Mouse (Mus musculus): ENCODE results near the gene Babam2. TPM values are rescaled to one million over a fixed set of nuclear protein-coding genes. Genes with fewer than 3 reads are reported as not detected.

Gene Babam2
- polyA plus RNA-seq, 1 experiment from 2014 or later = 46.2 TPM

GRCm38 (mm10) chr5:31727456-31727855 lies 30.0 kb downstream of the Babam2 start:
- WGBS = 54% methylated on average over 5 of the region's 5 CpGs
- Histone ChIP-seq H3K4me1 (replicated peaks; ENCODE audit: control insufficient read depth, insufficient read depth, low read length) (no peaks in the 10 kb centered on the region), H3K27me3 (replicated peaks; ENCODE audit: control insufficient read depth, insufficient read depth, low read length) (no peaks in the 10 kb centered on the region), H3K4me3 (ENCODE audit: low read depth, low read length) (no peak overlapping the region), H3K9ac (ENCODE audit: low read depth, low read length) (no peak overlapping the region), H3K27ac (ENCODE audit: low read depth, low read length) (no peak overlapping the region), H3K36me3 (ENCODE audit: control insufficient read depth, insufficient read depth, low read length) (no peaks in the 10 kb centered on the region), H3K9me3 (ENCODE audit: control insufficient read depth, low read length) (no peaks in the 10 kb centered on the region), H3K4me2 (no peak overlapping the region)
- DNase-seq (ENCODE audit: low spot score) (no peak), ATAC-seq (replicated peaks; ENCODE audit: low FRiP score) (no peak)

- H3K4me1 ChIP-seq (replicated peaks; ENCODE audit: control insufficient read depth, insufficient read depth, low read length) = 0 out of 2 replicates have a peak, but pooled peaks cover 2% of the 10 kb centered on the region
- no peak overlapping the region for H3K4me2 ChIP-seq
- H3K27ac ChIP-seq (ENCODE audit: low read depth, low read length) = no peak overlapping the region
- no peaks in the 10 kb centered on the region for H3K9me3 ChIP-seq (ENCODE audit: control insufficient read depth, low read length)
- no peak overlapping the region for H3K9ac ChIP-seq (ENCODE audit: low read depth, low read length)
- H3K36me3 ChIP-seq (ENCODE audit: control insufficient read depth, insufficient read depth, low read length) = no peaks in the 10 kb centered on the region
- WGBS = 24% methylated on average over 3 of the region's 3 CpGs
- DNase-seq (ENCODE audit: low spot score) (no peak), ATAC-seq (replicated peaks; ENCODE audit: low FRiP score) (no peak)
- H3K4me3 ChIP-seq (ENCODE audit: low read depth, low read length) = no peak overlapping the region
- no peaks in the 10 kb centered on the region for H3K27me3 ChIP-seq (replicated peaks; ENCODE audit: control insufficient read depth, insufficient read depth, low read length)
These were observed 35.3 kb downstream of the Babam2 start for GRCm38 (mm10) chr5:31732644-31733338.

DNA sequence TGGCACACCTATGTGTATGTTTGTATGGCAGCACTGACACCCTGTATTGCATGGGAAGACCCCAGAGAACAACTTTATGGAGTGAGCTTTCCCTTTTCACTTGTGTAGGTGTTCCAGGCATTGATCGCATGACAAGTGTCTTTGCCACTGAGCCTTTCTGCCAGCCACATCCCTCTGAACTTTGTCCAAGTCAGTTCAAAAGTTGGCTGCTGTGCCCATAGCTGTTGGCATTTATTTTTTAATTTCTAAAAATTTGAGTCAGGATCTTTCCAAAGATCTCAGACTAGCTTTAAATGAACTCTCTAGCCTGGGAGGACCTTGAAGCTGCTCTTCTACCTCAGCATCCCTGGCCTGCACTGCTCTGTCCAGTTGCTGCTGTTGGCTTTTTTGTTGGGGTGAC lies 44.4 kb downstream of the Babam2 start:
- WGBS = 86% methylated on average over 1 of the region's 1 CpGs
- Histone ChIP-seq H3K27ac (ENCODE audit: low read depth, low read length) (no peak overlapping the region), H3K27me3 (replicated peaks; ENCODE audit: control insufficient read depth, insufficient read depth, low read length) (no peaks in the 10 kb centered on the region), H3K4me2 (no peak overlapping the region), H3K4me1 (replicated peaks; ENCODE audit: control insufficient read depth, insufficient read depth, low read length) (no peaks in the 10 kb centered on the region), H3K4me3 (ENCODE audit: low read depth, low read length) (no peak overlapping the region), H3K9ac (ENCODE audit: low read depth, low read length) (no peak overlapping the region), H3K36me3 (ENCODE audit: control insufficient read depth, insufficient read depth, low read length) (no peaks in the 10 kb centered on the region), H3K9me3 (ENCODE audit: control insufficient read depth, low read length) (no peaks in the 10 kb centered on the region)
- ATAC-seq (replicated peaks; ENCODE audit: low FRiP score) (no peak), DNase-seq (ENCODE audit: low spot score) (no peak)

DNA sequence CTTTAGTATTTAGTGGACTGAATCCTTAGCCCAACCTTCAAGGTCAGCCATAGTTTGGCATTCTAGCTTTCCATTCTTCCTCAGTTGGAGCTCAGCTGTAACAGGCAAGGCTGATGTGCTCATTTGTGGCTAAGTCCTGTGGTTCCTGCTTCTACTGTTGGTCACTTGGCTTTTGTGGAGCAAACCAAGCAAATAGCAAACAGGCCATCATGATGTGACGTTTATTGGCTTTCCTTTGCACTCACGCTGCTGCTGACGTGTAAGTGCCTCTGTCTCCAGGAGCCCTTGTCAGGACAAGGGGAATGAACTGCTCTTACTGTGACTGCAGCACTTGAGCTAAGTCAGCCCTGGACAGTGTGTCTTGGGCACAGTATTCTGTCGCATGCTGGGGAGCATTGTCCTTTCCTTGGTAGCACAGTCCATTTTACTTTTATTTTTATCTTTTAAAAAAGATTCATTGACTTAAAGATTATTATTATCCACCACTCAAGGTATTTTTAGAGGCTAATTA lies 45.1 kb downstream of the Babam2 start:
- no peaks in the 10 kb centered on the region for H3K9me3 ChIP-seq (ENCODE audit: control insufficient read depth, low read length)
- no peaks in the 10 kb centered on the region for H3K36me3 ChIP-seq (ENCODE audit: control insufficient read depth, insufficient read depth, low read length)
- H3K4me1 ChIP-seq (replicated peaks; ENCODE audit: control insufficient read depth, insufficient read depth, low read length) = no peaks in the 10 kb centered on the region
- H3K4me2 ChIP-seq = no peak overlapping the region
- H3K4me3 ChIP-seq (ENCODE audit: low read depth, low read length) = no peak overlapping the region
- ATAC-seq (replicated peaks; ENCODE audit: low FRiP score) (no peak), DNase-seq (ENCODE audit: low spot score) (no peak)
- 63% methylated on average over 4 of the region's 4 CpGs for WGBS
- no peaks in the 10 kb centered on the region for H3K27me3 ChIP-seq (replicated peaks; ENCODE audit: control insufficient read depth, insufficient read depth, low read length)
- H3K9ac ChIP-seq (ENCODE audit: low read depth, low read length) = no peak overlapping the region
- H3K27ac ChIP-seq (ENCODE audit: low read depth, low read length) = no peak overlapping the region

DNA sequence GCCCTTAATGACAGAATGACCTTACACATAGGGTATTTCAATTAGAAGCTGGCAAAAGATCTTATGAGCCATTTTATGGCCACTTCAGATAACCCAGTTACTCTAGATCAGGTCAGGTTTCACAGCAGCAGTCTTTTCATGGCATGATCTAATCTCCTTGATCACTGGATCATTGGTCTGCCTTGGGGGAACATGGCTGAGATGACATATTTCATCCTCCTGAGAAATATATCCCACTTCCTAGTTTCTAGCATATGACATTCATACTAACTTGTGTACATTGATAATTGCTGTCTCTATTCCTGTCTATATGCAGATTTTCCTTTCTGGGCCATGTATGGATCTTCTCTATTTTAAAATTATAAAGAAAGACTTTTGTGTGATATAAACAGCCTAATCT lies 51.9 kb downstream of the Babam2 start:
- DNase-seq (ENCODE audit: low spot score) (no peak), ATAC-seq (replicated peaks; ENCODE audit: low FRiP score) (no peak)
- no peaks in the 10 kb centered on the region for H3K27me3 ChIP-seq (replicated peaks; ENCODE audit: control insufficient read depth, insufficient read depth, low read length)
- no peak overlapping the region for H3K4me3 ChIP-seq (ENCODE audit: low read depth, low read length)
- H3K36me3 ChIP-seq (ENCODE audit: control insufficient read depth, insufficient read depth, low read length) = no peaks in the 10 kb centered on the region
- H3K9ac ChIP-seq (ENCODE audit: low read depth, low read length) = no peak overlapping the region
- no peaks in the 10 kb centered on the region for H3K4me1 ChIP-seq (replicated peaks; ENCODE audit: control insufficient read depth, insufficient read depth, low read length)
- no peak overlapping the region for H3K4me2 ChIP-seq
- no peak overlapping the region for H3K27ac ChIP-seq (ENCODE audit: low read depth, low read length)
- no peaks in the 10 kb centered on the region for H3K9me3 ChIP-seq (ENCODE audit: control insufficient read depth, low read length)

DNA sequence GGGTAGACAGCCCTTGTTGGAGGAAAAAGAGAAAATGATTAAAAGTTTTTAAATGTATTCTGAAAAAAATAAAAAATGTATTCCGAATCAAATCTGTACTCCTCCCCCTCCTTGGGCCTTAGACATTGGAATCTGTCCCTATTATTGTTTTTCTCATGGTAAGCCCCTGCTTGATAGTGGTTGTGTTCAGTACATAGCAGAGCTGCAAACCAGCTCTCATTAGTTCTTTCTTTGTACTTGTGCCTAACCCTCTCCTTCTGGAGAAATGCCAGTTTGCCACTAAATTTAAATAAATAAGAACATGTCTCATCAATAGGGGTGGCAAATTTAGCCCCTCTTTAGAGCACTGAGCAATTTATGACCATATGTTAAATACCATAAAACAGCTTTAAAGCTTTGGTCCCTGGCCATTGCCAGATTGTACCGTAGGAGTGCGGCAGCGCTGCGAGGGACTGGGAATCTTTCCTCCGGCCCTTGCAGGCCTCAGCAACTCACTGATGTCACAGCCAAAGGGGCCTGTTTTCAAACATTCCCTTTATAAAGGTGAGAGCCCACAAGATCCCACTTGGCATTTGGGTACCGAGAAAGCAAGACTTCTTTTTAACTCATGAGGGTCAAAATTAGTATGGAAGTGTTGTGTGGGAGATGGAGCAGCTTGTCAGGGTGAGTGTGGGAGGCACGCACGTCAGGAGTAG lies 52.9 kb downstream of the Babam2 start:
- WGBS = 82% methylated on average over 9 of the region's 9 CpGs

DNA sequence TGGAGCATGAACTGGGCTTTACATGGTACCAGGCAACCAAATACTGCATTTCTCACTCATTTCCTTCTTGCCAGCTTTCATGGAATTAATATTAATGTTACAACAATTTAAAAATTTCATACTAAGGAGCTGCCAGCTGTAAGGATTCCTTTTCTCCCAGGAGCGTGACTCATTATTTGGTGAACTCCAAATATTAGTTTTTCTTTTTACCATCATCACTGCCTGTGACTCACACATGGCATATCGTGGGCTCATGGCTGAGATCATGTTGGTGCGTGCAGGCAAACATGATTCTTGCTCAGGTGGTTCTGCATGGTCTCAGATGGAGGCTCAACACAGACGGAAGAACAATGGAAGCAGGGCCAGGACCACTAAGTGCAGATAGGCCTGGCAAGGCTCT lies 53.5 kb downstream of the Babam2 start:
- 93% methylated on average over 4 of the region's 4 CpGs for WGBS
- H3K9ac ChIP-seq (ENCODE audit: low read depth, low read length) = no peak overlapping the region
- H3K36me3 ChIP-seq (ENCODE audit: control insufficient read depth, insufficient read depth, low read length) = no peaks in the 10 kb centered on the region
- DNase-seq (ENCODE audit: low spot score) (no peak), ATAC-seq (replicated peaks; ENCODE audit: low FRiP score) (no peak)
- H3K9me3 ChIP-seq (ENCODE audit: control insufficient read depth, low read length) = no peaks in the 10 kb centered on the region
- no peaks in the 10 kb centered on the region for H3K27me3 ChIP-seq (replicated peaks; ENCODE audit: control insufficient read depth, insufficient read depth, low read length)
- H3K4me1 ChIP-seq (replicated peaks; ENCODE audit: control insufficient read depth, insufficient read depth, low read length) = no peaks in the 10 kb centered on the region
- no peak overlapping the region for H3K4me3 ChIP-seq (ENCODE audit: low read depth, low read length)
- H3K27ac ChIP-seq (ENCODE audit: low read depth, low read length) = no peak overlapping the region
- H3K4me2 ChIP-seq = no peak overlapping the region

More for the DNA sequence above, 52.9 kb downstream of the Babam2 start:
- DNase-seq (ENCODE audit: low spot score) (no peak), ATAC-seq (replicated peaks; ENCODE audit: low FRiP score) (no peak)
- no peak overlapping the region for H3K9ac ChIP-seq (ENCODE audit: low read depth, low read length)
- no peaks in the 10 kb centered on the region for H3K4me1 ChIP-seq (replicated peaks; ENCODE audit: control insufficient read depth, insufficient read depth, low read length)
- no peaks in the 10 kb centered on the region for H3K27me3 ChIP-seq (replicated peaks; ENCODE audit: control insufficient read depth, insufficient read depth, low read length)
- no peak overlapping the region for H3K27ac ChIP-seq (ENCODE audit: low read depth, low read length)
- no peaks in the 10 kb centered on the region for H3K36me3 ChIP-seq (ENCODE audit: control insufficient read depth, insufficient read depth, low read length)
- H3K4me2 ChIP-seq = no peak overlapping the region
- no peak overlapping the region for H3K4me3 ChIP-seq (ENCODE audit: low read depth, low read length)
- H3K9me3 ChIP-seq (ENCODE audit: control insufficient read depth, low read length) = no peaks in the 10 kb centered on the region

- DNase-seq (ENCODE audit: low spot score) (no peak), ATAC-seq (replicated peaks; ENCODE audit: low FRiP score) (no peak)
- no peak overlapping the region for H3K4me2 ChIP-seq
- no peaks in the 10 kb centered on the region for H3K9me3 ChIP-seq (ENCODE audit: control insufficient read depth, low read length)
- no peaks in the 10 kb centered on the region for H3K36me3 ChIP-seq (ENCODE audit: control insufficient read depth, insufficient read depth, low read length)
- H3K4me3 ChIP-seq (ENCODE audit: low read depth, low read length) = no peak overlapping the region
- H3K27me3 ChIP-seq (replicated peaks; ENCODE audit: control insufficient read depth, insufficient read depth, low read length) = no peaks in the 10 kb centered on the region
- 71% methylated on average over 1 of the region's 1 CpGs for WGBS
- no peaks in the 10 kb centered on the region for H3K4me1 ChIP-seq (replicated peaks; ENCODE audit: control insufficient read depth, insufficient read depth, low read length)
- no peak overlapping the region for H3K27ac ChIP-seq (ENCODE audit: low read depth, low read length)
- no peak overlapping the region for H3K9ac ChIP-seq (ENCODE audit: low read depth, low read length)
These were observed 57.1 kb downstream of the Babam2 start for GRCm38 (mm10) chr5:31754634-31755033.

GRCm38 (mm10) chr5:31755255-31755654 lies 57.8 kb downstream of the Babam2 start:
- WGBS = 86% methylated on average over 3 of the region's 3 CpGs
- H3K36me3 ChIP-seq (ENCODE audit: control insufficient read depth, insufficient read depth, low read length) = no peaks in the 10 kb centered on the region
- H3K27me3 ChIP-seq (replicated peaks; ENCODE audit: control insufficient read depth, insufficient read depth, low read length) = no peaks in the 10 kb centered on the region
- H3K9me3 ChIP-seq (ENCODE audit: control insufficient read depth, low read length) = no peaks in the 10 kb centered on the region
- H3K4me1 ChIP-seq (replicated peaks; ENCODE audit: control insufficient read depth, insufficient read depth, low read length) = no peaks in the 10 kb centered on the region
- no peak for ATAC-seq (replicated peaks; ENCODE audit: low FRiP score)
- H3K9ac ChIP-seq (ENCODE audit: low read depth, low read length) = no peak overlapping the region
- DNase-seq (ENCODE audit: low spot score) = no peak
- no peak overlapping the region for H3K27ac ChIP-seq (ENCODE audit: low read depth, low read length)
- H3K4me3 ChIP-seq (ENCODE audit: low read depth, low read length) = no peak overlapping the region
- H3K4me2 ChIP-seq = no peak overlapping the region

Measured in liver, embryonic 11.5 days (tissue).